Mouse (Mus musculus): ENCODE results near the gene Kcnk5.

- TF ChIP-seq POLR2A (IDR thresholded peaks at IDR 0.05; ENCODE audit: insufficient read depth, low read depth, low read length) (no peak), CTCF (IDR thresholded peaks at IDR 0.05; ENCODE audit: insufficient read depth, low read depth, low read length) (no peak)
These were observed 19.6 kb upstream of the Kcnk5 start for GRCm38 (mm10) chr14:20201066-20201683.
